Mouse (Mus musculus) liver, embryonic 14.5 days (tissue): Measurements from ENCODE around the gene Slc41a3.

Source experiments
- CTCF ChIP-seq: IDR thresholded peaks from 2 replicates; pipeline ENCODE4 v1.5.1; 2016; ENCODE audit warnings: antibody characterized with exemption, low read depth, control low read depth
- EP300 ChIP-seq: IDR thresholded peaks from 2 replicates; pipeline ENCODE4 v1.6.1; 2016; ENCODE audit warnings: antibody characterized with exemption, low read depth

DNA sequence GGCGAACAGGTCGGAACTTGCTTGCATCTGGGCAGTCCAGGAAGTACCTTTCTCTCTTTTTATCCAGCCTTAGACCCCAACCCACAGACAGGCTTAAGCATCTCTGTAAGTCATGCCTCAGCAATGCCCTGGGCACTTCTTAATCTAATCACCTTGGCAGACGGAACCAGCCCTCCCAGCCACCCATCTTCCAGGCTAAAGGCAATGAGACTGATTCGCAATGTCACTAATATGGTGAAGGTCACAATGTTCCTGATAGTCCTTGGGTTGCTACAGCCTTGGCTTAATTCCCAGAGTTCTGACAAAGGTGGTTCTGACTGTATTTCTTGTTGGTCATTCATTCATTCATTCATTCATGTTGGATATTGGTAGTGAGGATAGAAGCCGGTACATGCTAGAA is 5.7 kb downstream of the Slc41a3 start:
- TF ChIP-seq CTCF = no peak
- no peak for TF ChIP-seq EP300
